Mouse (Mus musculus) layer of hippocampus, adult 2 months (tissue): ENCODE measurements at regions not wholly inside any gene's neighbourhood (a gene's known extent, or its start where the extent isn't known, plus 50 kb on each side); places are given as distances from the start of the nearest gene placed in this dataset.
"Not testable (repeated sequence)": the region's sequence is repeated elsewhere in the genome, so short reads cannot be mapped to it uniquely, and the experiment has no call there.

Source experiments
- DNase-seq, 2 experiments: peaks; one replicate each; pipeline ENCODE4 v3.0.0; 2022; ENCODE audit warnings: low spot score in 2 of 2
- H3K27ac ChIP-seq: fragments of 200-600 bp; 2 replicates; pipeline ENCODE4 v1.8.1; 2022
- H3K4me3 ChIP-seq: fragments of 200-600 bp; 2 replicates; pipeline ENCODE4 v1.8.1; 2022; ENCODE audit warnings: mild to moderate bottlenecking
- CTCF ChIP-seq: fragments of 200-600 bp; conservative IDR thresholded peaks from 2 replicates; pipeline ENCODE4 v1.8.1; 2022; ENCODE audit warnings: antibody characterized with exemption, mild to moderate bottlenecking, moderate library complexity

DNA sequence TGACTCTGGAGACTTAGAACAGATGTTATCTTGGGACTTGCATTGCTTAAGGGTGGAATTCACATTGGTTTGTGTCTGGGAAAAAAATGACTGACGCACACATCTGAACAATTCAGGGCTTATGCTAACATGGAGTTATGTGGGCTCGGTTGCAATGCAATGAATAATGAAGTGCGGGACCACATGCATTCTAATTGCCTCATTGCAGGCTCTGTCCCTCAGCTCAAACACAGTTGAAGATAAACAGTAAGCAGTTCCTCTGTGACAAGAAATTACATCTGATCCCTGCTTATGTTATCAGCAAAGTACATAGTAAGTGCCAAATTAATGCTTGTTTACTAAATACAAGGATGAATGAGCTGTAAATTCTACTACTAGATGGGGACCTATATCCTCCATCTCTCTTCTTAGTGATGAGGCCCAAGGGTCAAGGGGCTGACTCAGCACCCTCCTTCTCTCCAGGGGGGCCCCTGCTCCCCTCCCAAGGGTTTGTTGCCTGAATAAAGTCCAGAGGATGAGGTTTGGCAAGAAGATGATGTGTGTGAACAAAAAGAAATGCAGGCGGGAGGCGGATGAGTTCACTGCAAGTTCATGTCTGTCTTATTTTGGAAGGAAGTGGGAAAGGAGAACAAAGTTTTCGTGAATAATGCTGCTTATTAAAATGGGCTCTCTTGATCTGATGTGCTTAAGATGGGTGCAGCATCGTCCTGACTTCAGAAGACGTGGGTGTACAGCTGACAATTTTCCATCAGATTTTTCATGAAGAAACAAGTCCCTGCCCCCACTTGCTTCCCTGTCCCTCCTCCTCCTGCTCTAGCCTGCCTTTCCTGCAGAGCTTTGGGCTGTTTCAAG is 533.1 kb downstream of the Shisa9 start:
- DNase-seq, result peak in 1 of 2 experiments; percentile 3
- no peak overlapping the region for H3K4me3 ChIP-seq
- H3K27ac ChIP-seq, result no peak overlapping the region
- TF ChIP-seq CTCF, result no peak

GRCm38 (mm10) chr16:12518264-12518663 is 534.4 kb downstream of the Shisa9 start:
- no peak overlapping the region for H3K4me3 ChIP-seq
- TF ChIP-seq CTCF, result no peak
- DNase-seq, result no peak
- H3K27ac ChIP-seq, result no peak overlapping the region

DNA sequence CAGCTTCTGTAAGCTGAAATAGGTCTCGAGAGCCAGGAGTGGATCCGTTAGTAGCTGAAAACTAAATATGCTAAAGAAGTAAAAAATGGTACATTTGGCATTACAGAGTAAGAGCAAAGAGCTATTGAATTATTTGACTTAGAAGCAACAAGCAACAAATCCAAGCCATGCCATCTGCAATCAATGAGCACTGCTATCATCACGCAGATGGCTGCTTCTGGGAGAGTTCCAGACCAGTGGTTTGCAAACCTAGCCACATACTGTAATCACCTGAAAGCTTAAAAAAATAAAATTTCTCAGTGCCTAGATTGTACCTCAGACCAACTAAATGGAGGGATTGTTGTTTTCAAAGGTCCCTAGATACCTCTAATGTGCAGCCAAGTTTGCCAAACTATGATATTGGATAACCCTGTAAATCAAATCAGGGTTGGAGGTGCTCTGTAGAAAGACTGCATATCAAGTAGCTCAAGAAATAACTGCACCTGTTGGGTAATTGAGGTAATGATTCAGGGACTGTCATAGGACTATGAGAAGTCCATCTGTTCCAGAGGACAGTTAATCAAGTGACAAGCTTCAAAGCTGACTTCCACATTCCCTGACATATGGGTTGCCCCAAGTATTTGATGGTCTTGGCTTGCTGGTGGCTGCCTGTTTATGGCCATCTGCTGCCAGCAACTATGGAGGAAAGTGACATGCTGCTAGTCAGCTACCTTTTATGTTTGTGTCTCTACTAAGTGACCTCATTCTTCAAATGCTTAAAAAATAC is 538.0 kb downstream of the Shisa9 start:
- no peak for TF ChIP-seq CTCF
- H3K27ac ChIP-seq, result no peak overlapping the region
- DNase-seq, result peak in 1 of 2 experiments; percentile 5
- H3K4me3 ChIP-seq, result no peak overlapping the region

DNA sequence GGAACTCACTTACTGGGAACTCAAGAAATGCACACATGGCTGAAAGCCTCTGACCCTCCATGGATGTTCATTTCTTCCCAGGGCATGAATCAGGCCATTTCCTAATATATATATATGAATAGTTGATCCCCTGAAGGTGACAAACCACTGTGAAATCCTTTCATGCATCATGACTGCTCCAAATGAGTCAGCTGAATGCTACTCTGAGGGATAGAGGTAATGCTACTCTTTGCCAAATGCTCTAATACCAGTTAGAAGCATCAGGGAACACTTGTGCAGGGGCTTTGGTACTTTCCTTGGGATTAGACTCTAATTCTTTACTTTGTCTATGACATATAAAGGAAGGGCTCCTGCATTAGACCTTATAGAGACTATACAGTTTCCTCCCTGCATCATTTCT is 561.0 kb upstream of the Ercc4 start:
- Histone ChIP-seq H3K27ac (no peak overlapping the region), H3K4me3 (no peak overlapping the region)
- no peak for TF ChIP-seq CTCF
- no peak for DNase-seq

DNA sequence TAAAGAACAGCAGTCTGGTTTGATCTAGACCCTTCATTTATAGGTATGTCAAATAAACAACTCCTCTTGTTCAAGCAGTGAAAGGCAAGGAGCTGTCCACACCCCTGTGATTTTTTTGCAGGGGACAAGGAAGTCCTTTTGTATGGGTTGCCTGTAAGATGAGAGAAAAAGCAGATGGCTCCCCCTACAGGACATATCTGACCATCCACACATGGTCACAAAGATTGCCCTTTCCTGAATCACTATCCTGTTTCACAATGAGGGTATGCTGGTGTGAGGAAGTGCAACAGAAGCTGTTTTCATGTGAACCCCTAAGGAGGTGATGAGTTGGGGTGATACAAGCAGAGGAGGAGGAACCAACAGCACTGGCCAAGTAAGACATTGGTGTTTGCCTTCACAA is 520.6 kb upstream of the Ercc4 start:
- no peak for DNase-seq
- peak; percentile 67 for TF ChIP-seq CTCF
- H3K4me3 ChIP-seq, result no peak overlapping the region
- no peak overlapping the region for H3K27ac ChIP-seq

DNA sequence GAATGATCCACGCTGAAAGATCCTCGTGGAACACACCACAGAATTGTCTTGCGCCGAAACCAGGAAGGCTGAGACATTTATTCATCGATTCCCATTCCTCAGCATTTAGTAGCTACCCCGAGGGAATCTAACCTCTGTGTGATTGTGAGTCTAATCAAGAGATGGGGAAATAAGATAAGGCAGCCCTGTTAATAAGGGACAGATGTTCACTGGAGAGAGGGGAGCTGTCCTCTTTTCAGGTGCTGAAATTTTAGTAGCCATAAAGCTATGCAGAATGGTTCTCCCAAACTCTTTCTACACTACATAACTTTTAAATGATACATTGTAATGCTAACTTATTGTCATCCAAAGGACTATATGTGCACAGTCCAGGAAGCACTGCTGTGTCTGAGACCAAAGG is 501.2 kb upstream of the Ercc4 start:
- Histone ChIP-seq H3K4me3 (no peak overlapping the region), H3K27ac (no peak overlapping the region)
- TF ChIP-seq CTCF, result no peak
- no peak for DNase-seq

GRCm38 (mm10) chr16:12611106-12611505 is 498.4 kb upstream of the Ercc4 start:
- H3K4me3 ChIP-seq, result no peak overlapping the region
- no peak for TF ChIP-seq CTCF
- H3K27ac ChIP-seq, result no peak overlapping the region
- no peak for DNase-seq

- no peak for TF ChIP-seq CTCF
- no peak for DNase-seq
- Histone ChIP-seq H3K27ac (no peak overlapping the region), H3K4me3 (no peak overlapping the region)
These were observed 491.7 kb upstream of the Ercc4 start for GRCm38 (mm10) chr16:12617781-12618180.

DNA sequence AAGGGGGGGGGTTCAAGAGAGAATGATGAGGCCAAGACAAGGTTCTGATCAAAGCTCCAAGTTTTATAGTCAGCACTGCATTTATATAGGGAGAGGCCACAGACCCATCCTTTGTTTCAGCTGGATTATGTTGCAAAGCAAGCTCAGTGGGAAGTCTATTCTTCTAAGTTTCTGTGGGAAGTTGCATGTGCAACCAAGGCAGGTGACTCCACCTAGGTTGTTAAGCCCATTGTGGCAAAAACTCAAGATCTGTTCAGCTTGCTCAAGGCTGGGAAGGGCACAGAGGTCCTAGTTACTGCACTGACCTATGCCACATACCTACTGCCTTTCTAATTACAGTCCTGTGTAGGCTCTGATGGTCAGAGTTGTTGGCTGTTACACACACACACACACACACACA is 477.0 kb upstream of the Ercc4 start:
- no peak overlapping the region for H3K4me3 ChIP-seq
- no peak for TF ChIP-seq CTCF
- no peak overlapping the region for H3K27ac ChIP-seq
- DNase-seq, result no peak

DNA sequence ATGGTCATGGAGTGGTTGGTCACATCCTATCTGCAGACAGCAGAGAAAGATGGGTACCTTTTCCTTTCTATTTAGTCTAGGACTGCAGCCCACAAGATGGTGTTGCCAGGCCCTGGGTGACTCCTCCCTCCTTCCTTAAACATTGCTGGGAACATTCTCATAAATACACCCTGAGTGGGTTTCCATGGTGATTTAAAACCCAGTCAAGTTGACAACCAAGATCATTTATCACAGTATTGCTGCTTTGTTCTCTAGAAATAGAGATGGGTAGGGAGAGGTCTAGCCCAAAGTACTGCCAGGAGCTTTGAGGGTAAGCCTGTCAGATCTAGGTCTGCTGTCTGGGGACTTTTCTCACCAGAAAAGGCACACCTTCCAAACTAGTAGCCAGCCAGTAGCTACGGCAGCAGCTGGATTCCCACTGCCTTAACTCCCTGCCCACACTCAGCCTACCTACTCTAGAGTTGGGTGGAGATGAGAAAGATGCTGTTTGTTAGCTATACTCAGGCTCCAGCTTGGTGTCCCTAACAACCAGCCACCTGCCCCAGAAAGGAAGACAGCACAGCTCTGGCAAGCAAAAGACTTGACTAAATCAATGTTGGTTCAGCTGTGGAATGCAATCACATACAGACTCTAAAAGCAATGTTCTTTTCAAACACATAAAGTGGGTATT is 470.4 kb upstream of the Ercc4 start:
- Histone ChIP-seq H3K27ac (peak overlapping the region; percentile 73), H3K4me3 (no peak overlapping the region)
- TF ChIP-seq CTCF, result no peak
- peak; percentile 20 to 30 for DNase-seq

DNA sequence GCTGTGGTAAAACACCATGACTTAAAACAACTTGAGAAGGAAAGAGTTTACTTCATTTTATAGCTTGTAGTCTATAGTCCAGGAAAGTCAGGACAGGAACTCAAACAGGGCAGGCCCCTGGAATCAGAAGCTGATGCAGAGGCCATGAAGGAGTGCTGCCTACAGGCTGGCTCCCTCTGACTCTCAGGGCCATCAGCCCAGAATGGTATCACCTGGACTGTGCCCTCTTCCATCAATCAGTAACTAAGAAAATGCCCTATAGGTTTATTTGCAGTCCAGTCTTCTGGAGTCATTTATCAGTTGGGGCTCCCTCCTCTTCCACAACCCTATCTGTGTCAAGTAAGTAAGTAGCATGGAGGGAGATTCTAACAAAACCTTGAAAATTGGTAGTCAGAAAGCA is 466.4 kb upstream of the Ercc4 start:
- DNase-seq, result no peak
- TF ChIP-seq CTCF, result no peak
- H3K27ac ChIP-seq, result no peak overlapping the region
- H3K4me3 ChIP-seq, result no peak overlapping the region

DNA sequence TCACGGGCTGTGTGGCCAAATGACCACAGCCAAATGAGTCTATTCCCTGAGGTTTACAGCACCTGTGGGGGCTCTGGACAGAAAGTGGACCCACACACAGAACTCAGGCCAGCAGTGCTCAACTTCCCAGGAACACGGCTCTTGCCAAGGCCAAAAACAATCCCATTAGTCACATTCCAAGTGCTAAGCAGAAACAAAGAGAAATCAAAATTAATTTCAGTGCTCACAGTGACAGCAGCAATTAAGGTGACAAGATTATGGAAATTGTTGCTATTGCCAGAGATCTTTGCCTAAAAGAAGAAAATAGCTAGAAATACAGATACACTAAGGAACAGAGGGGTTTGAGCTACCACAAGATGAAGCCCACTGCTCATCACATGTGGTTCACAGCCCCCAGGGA is 464.9 kb upstream of the Ercc4 start:
- no peak for DNase-seq
- no peak for TF ChIP-seq CTCF
- Histone ChIP-seq H3K27ac (no peak overlapping the region), H3K4me3 (no peak overlapping the region)

DNA sequence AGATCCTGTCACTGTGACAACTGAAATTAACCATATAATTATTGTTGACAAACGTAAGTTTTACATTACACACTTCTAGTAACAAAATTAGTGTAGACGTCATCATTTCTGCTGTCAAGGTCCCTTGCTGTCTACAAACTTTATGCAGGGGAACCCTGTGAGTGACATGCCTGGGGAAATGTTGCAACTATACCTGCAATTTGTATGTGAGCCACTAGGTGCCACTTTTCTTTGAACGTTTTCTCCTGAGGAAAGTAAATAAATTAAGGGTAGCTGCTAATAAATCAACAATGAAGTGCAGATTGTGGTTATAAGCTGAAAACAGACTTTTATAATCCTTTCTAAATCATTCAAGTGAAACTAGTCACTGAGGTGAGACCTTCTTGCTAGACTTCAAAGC is 457.3 kb upstream of the Ercc4 start:
- H3K4me3 ChIP-seq, result no peak overlapping the region
- no peak for DNase-seq
- H3K27ac ChIP-seq, result no peak overlapping the region
- TF ChIP-seq CTCF, result peak; percentile 60

GRCm38 (mm10) chr16:12673656-12674055 is 435.8 kb upstream of the Ercc4 start:
- not testable (repeated sequence) for DNase-seq, H3K4me3 ChIP-seq, H3K27ac ChIP-seq
